Mouse (Mus musculus) frontal cortex, postnatal 36 days (tissue): ENCODE data around the gene Gm14409.
"Not testable (repeated sequence)": the region's sequence is repeated elsewhere in the genome, so short reads cannot be mapped to it uniquely, and the experiment has no call there.

Experiments used
- DNase-seq, 2 experiments: peaks; one replicate each; pipeline ENCODE4 v3.0.0; 2022; ENCODE audit warnings: low spot score in 2 of 2

The Gm14409 gene

GRCm38 (mm10) chr2:177266936-177267335 is at the start of gene Gm14409:
Gene Gm14409 (minus strand): TSS chr2:177267036.
- not testable (repeated sequence) for DNase-seq

- not testable (repeated sequence) for DNase-seq
Measured at GRCm38 (mm10) chr2:177309627-177310026, 42.8 kb upstream of the Gm14409 start.

- DNase-seq = not testable (repeated sequence)
Measured at GRCm38 (mm10) chr2:177304980-177305379, 38.1 kb upstream of the Gm14409 start.

- DNase-seq = not testable (repeated sequence)
Measured at GRCm38 (mm10) chr2:177283701-177284100, 16.9 kb upstream of the Gm14409 start.

GRCm38 (mm10) chr2:177277754-177278153 is 10.9 kb upstream of the Gm14409 start:
- not testable (repeated sequence) for DNase-seq

- not testable (repeated sequence) for DNase-seq
Measured at GRCm38 (mm10) chr2:177272237-177272636, 5.4 kb upstream of the Gm14409 start.

- DNase-seq = not testable (repeated sequence)
Measured at GRCm38 (mm10) chr2:177247449-177247848, 19.4 kb downstream of the Gm14409 start.

GRCm38 (mm10) chr2:177230461-177230860 is 36.4 kb downstream of the Gm14409 start:
- DNase-seq = not testable (repeated sequence)
